Mouse (Mus musculus) bone marrow, adult 2 months (tissue): Measurements from ENCODE around the gene Ptprn2. TPM values are rescaled to one million over a fixed set of nuclear protein-coding genes. Genes with fewer than 3 reads are reported as not detected.

Source experiments
- H3K27ac ChIP-seq: fragments of 200-500 bp; 2 replicates; pipeline ENCODE4 v1.5.1; 2012; ENCODE audit warnings: low read depth, mild to moderate bottlenecking, control low read depth, inconsistent platforms, low read length; ENCODE audit not compliant: control insufficient read depth, poor library complexity, insufficient read depth
- H3K4me1 ChIP-seq: fragments of 200-500 bp; 2 replicates; pipeline ENCODE4 v1.6.1; 2011; ENCODE audit warnings: low read length; ENCODE audit not compliant: control insufficient read depth, insufficient read depth
- H3K4me3 ChIP-seq: fragments of 200-500 bp; replicated peaks from 2 replicates; pipeline ENCODE3; 2011; ENCODE audit warnings: mild to moderate bottlenecking, low read depth, low read length, control low read depth; ENCODE audit not compliant: control insufficient read depth
- CTCF ChIP-seq: fragments of 200-500 bp; IDR thresholded peaks from 2 replicates; pipeline ENCODE4 v1.5.1; 2011; ENCODE audit warnings: low read length, control low read depth; ENCODE audit not compliant: control insufficient read depth, insufficient read depth
- POLR2A ChIP-seq: fragments of 200-500 bp; IDR thresholded peaks from 2 replicates; pipeline ENCODE4 v1.6.1; 2011; ENCODE audit warnings: low read depth, mild to moderate bottlenecking, control low read depth, low read length, borderline replicate concordance; ENCODE audit not compliant: control insufficient read depth
- WGBS: fragments of 180-500 bp; shearing (Covaris S2); methylation state at CpG from one replicate; pipeline ENCODE4 v1.1.7; 2018; 5-methylcytosine and 5-hydroxymethylcytosine counted together
- polyA plus RNA-seq: library from polyadenylated mRNA; stranded (reverse); fragments of >200 nt; gene quantifications from 2 replicates; pipeline ENCODE4 v1.2.4, GENCODE M21; 2011; ENCODE audit warnings: low replicate concordance; ENCODE audit not compliant: missing spikeins, insufficient read depth, insufficient read length

The Ptprn2 gene
- polyA plus RNA-seq, 1 experiment = 0.35 TPM

DNA sequence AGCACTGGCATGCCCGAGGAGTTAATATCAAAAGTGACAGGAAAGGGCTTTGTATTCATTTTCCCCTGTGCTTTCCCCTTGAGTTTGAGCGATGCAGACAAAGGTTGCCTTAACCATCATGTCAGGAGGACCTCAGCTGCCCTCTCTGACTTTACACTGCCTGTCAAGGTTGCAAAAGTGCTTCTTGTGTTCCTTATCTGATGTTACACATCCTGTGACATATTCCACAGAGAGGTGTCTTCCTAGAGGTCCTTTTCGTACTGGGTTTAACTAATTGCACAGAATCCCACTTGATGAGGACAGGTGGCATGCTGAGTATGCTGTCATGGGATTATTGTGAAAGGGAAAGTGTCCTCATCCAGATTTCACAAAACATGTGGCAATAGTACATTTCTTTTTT is 16.4 kb upstream of the Ptprn2 start:
- H3K27ac ChIP-seq = no peak overlapping the region
- no peaks in the 10 kb centered on the region; the same call in 1 of the 2 replicates for H3K4me1 ChIP-seq
- WGBS = 73% methylated on average over 3 of the region's 3 CpGs
- TF ChIP-seq POLR2A (no peak), CTCF (no peak)
- no peak overlapping the region for H3K4me3 ChIP-seq

DNA sequence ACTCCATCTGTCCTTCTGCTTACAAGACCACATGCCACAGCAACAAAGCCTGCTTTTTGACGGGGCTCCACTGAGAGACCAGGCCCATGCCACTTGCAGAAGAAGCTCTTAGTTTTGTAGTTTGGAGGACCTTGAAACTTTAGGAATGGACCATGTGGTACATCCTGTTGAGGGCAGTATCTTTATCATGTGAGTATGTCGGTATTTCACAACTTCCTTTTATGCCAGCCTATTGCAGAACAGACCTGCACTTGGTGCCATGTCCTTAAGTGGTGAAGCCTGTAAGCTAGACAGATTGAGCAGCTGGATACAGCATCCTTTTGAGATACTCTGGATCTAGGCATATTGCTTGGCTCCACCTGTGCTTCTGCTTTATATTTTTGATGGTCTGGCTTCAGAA is 12.3 kb upstream of the Ptprn2 start:
- H3K4me3 ChIP-seq = no peak overlapping the region
- H3K4me1 ChIP-seq = no peaks in the 10 kb centered on the region
- TF ChIP-seq CTCF (no peak), POLR2A (no peak)
- WGBS = 57% methylated on average over 2 of the region's 2 CpGs
- no peak overlapping the region for H3K27ac ChIP-seq

DNA sequence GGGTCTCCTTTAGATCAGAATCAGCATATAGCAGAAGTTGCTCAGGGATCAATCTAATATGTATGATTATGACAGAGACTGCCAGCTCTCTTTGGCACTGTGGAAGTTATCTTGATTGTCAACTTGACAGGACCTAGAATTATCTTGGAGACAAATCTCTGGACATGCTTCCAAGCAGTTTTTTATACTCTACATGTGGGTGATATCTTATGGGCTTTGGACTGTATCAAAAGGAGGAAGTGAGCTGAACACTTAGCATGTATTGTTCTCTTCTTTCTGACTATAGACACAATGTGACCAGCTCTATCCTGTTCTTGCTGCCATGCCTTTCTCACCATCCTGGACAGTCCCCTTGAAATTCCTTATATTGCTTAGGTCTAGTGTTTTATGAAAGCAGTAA is 11.8 kb upstream of the Ptprn2 start:
- no peaks in the 10 kb centered on the region for H3K4me1 ChIP-seq
- no peak overlapping the region for H3K4me3 ChIP-seq
- no peak for TF ChIP-seq POLR2A
- no peak for TF ChIP-seq CTCF
- no peak overlapping the region for H3K27ac ChIP-seq

DNA sequence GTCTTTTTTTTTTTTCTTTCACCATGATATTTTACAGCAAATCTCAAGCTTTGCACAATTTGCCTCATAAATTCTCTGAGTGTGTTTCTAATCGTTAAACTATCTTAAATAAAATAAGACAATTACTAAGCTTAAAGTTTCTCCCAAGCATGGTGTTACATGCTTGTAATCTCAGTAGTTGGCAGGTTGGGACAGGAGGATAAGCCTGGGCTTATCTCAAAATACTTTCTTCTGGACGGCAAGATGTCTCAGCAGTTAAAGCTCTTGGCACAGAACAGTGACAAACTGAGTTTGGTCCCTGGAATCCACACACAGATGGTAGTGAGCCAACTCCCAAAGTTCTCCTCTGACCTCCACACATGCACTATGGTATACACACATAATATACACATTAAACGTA is 10.8 kb upstream of the Ptprn2 start:
- 69% methylated on average over 3 of the region's 3 CpGs for WGBS
- TF ChIP-seq POLR2A (no peak), CTCF (no peak)
- Histone ChIP-seq H3K27ac (no peak overlapping the region), H3K4me1 (no peaks in the 10 kb centered on the region), H3K4me3 (no peak overlapping the region)

DNA sequence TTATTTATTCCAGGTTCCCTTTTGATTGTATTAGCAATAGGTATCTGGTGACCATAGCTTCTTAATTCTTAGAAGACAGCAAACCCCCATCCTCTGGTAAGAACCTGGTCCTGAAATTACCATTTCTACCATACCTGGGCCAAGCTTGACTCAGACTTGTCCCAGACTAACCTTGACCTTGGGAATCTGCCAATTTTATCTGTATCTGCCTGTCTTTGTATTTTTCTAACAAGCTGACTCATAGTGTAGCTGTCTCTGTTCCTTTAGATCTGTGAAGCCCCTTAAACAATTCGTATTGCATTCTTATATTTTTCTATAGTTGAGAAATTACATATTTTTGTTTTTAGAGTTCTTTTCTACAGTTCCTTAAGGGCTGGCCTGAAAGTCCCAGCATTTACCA is 6.7 kb upstream of the Ptprn2 start:
- Histone ChIP-seq H3K4me1 (no peaks in the 10 kb centered on the region), H3K4me3 (no peak overlapping the region), H3K27ac (no peak overlapping the region)
- 39% methylated on average over 1 of the region's 1 CpGs for WGBS
- TF ChIP-seq POLR2A (no peak), CTCF (no peak)

DNA sequence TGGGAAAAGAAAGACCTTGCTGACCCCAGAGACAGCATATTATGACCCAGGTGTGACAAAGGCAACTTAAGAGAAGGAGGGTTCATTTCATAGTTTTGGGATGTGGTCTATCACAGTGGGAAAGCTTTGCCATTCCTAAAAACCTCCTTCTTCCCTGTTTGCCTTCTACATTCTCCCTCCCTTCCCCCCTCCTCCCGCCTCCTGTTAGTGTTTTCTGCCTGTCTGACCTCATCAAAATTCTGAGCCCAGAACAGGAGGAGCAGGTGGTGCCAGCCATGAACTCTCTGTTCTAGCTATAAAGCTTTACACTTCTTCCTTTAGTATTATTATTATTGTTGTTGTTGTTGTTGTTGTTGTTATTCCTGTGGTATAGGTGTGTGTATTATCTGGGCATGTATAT is 3.6 kb upstream of the Ptprn2 start:
- no peak overlapping the region for H3K27ac ChIP-seq
- H3K4me1 ChIP-seq = peaks cover 2% of the 10 kb centered on the region
- H3K4me3 ChIP-seq = no peak overlapping the region
- TF ChIP-seq POLR2A (no peak), CTCF (no peak)
- WGBS = 60% methylated on average over 1 of the region's 1 CpGs

DNA sequence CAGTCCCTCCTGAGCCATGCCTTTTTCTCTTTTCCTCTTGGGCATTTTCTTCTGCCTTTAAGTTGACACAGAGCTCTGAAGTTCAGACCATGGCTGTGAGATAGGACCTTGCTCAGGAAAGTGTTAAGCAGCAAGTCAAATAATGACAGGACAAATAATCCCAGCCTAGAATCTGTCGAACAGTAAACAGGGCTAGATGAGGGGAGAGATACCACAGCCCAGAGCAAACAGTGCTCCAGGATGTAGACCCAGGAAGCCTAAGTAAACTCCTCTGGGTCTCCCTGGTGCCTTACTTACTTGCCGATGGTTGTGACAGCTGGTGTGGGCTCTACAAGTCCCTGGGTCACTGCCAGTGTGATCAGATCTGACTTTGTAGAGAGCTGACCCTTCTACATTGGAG is 1.9 kb upstream of the Ptprn2 start:
- TF ChIP-seq POLR2A = no peak
- no peak for TF ChIP-seq CTCF
- WGBS = 53% methylated on average over 2 of the region's 2 CpGs
- no peak overlapping the region for H3K4me3 ChIP-seq
- peaks cover 2% of the 10 kb centered on the region for H3K4me1 ChIP-seq
- H3K27ac ChIP-seq = no peak overlapping the region

DNA sequence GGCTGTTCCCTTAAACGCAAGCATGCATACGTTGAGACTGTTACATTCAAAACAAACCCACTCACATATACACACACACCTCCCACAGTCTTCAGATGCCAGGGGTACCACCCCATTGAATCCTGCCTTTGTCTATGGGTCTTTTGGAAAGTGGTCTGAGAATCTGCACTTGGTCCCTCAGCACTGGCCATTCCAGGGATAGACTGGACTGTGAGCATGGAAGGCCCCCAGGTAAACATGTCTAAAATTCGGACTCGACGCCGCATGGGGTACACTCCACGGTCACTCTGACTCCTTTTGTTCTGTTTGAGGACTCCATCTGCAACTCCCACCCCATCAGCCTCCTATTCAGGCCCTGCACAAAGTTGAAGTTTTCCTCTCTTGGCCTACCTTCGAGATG is 529 bp upstream of the Ptprn2 start:
- no peak for TF ChIP-seq CTCF
- no peak for TF ChIP-seq POLR2A
- 62% methylated on average over 8 of the region's 8 CpGs for WGBS
- Histone ChIP-seq H3K4me1 (peaks cover 2% of the 10 kb centered on the region), H3K27ac (no peak overlapping the region), H3K4me3 (no peak overlapping the region)

DNA sequence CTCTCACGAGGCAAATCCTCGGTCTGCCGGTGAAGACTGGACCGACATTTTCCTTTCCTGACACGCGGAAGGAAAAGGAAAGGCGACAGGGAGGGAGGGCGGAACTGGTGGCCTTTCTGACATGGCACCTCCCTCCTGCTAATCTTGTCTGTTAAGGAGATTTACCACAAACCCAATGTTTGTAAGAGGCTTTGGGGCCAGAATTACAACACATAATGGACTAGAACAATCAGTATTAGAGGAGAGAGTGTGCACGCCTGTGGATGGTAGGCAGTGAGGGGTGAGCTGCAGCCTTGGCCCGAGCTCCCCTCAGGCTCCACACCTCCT is 847 bp downstream of the Ptprn2 start:
- TF ChIP-seq CTCF (no peak), POLR2A (no peak)

More for the DNA sequence above, 847 bp downstream of the Ptprn2 start:
- Histone ChIP-seq H3K27ac (no peak overlapping the region), H3K4me1 (peaks cover 2% of the 10 kb centered on the region), H3K4me3 (no peak overlapping the region)
- 15% methylated on average over 10 of the region's 10 CpGs for WGBS
